Mouse (Mus musculus): Measurements from ENCODE around the gene Asb5. TPM values are rescaled to one million over a fixed set of nuclear protein-coding genes. Genes with fewer than 3 reads are reported as not detected.

The Asb5 gene
- polyA plus RNA-seq (2014; fragmentation: Nextera tagmentation; extraction: Ambion mirVana), result 5.5 and 6.8 TPM in 2 replicates

GRCm38 (mm10) chr8:54529382-54530296 is at the start of gene Asb5, which contains the start of gene Spcs3:
Asb5 (plus strand) TSS chr8:54529580.
Spcs3 (minus strand) TSS chr8:54529998.
- Histone ChIP-seq H3K4me3 (ENCODE audit: low read depth, low read length) (peak within 1 kb of the TSS; percentile 90), H3K9ac (ENCODE audit: low read depth, low read length) (peak within 1 kb of the TSS; percentile 88), H3K4me2 (peak within 1 kb of the TSS; percentile 74), H3K27me3 (ENCODE audit: control insufficient read depth, insufficient read depth, low read length) (no peaks in the 10 kb centered on the region), H3K4me1 (ENCODE audit: control insufficient read depth, insufficient read depth, low read length) (peaks cover 11% of the 10 kb centered on the region; the same call in 1 of the 2 replicates), H3K9me3 (replicated peaks; ENCODE audit: control insufficient read depth, low read length) (no peaks in the 10 kb centered on the region), H3K27ac (ENCODE audit: low read depth, low read length) (peak within 1 kb of the TSS; percentile 83), H3K36me3 (ENCODE audit: control insufficient read depth, insufficient read depth, low read length) (no peaks in the 10 kb centered on the region)
- peak; percentile 94 for ATAC-seq (replicated peaks; ENCODE audit: insufficient number of reproducible peaks, low FRiP score, low TSS enrichment)
- WGBS (ENCODE audit: insufficient replicate concordance), result under 1% methylated on average over 75 of the region's 89 CpGs

GRCm38 (mm10) chr8:54486555-54487273 is 42.7 kb upstream of the Asb5 start:
- peak overlapping the region; percentile 59 for H3K4me2 ChIP-seq
- no peaks in the 10 kb centered on the region for H3K9me3 ChIP-seq (replicated peaks; ENCODE audit: control insufficient read depth, low read length)
- no peaks in the 10 kb centered on the region for H3K36me3 ChIP-seq (ENCODE audit: control insufficient read depth, insufficient read depth, low read length)
- WGBS (ENCODE audit: insufficient replicate concordance), result 34% methylated on average over 19 of the region's 19 CpGs
- H3K4me1 ChIP-seq (ENCODE audit: control insufficient read depth, insufficient read depth, low read length), result no peaks in the 10 kb centered on the region
- 0 out of 2 replicates have a peak overlapping the region, but pooled peaks have one; percentile 29 for H3K27ac ChIP-seq (ENCODE audit: low read depth, low read length)
- ATAC-seq (replicated peaks; ENCODE audit: insufficient number of reproducible peaks, low FRiP score, low TSS enrichment), result no peak
- no peaks in the 10 kb centered on the region for H3K27me3 ChIP-seq (ENCODE audit: control insufficient read depth, insufficient read depth, low read length)
- H3K9ac ChIP-seq (ENCODE audit: low read depth, low read length), result peak overlapping the region; percentile 52
- H3K4me3 ChIP-seq (ENCODE audit: low read depth, low read length), result peak overlapping the region; percentile 29

- Histone ChIP-seq H3K36me3 (ENCODE audit: control insufficient read depth, insufficient read depth, low read length) (no peaks in the 10 kb centered on the region), H3K4me2 (no peak overlapping the region), H3K27me3 (ENCODE audit: control insufficient read depth, insufficient read depth, low read length) (no peaks in the 10 kb centered on the region), H3K9me3 (replicated peaks; ENCODE audit: control insufficient read depth, low read length) (no peaks in the 10 kb centered on the region), H3K9ac (ENCODE audit: low read depth, low read length) (no peak overlapping the region), H3K4me1 (ENCODE audit: control insufficient read depth, insufficient read depth, low read length) (no peaks in the 10 kb centered on the region), H3K4me3 (ENCODE audit: low read depth, low read length) (no peak overlapping the region), H3K27ac (ENCODE audit: low read depth, low read length) (no peak overlapping the region)
- 79% methylated on average over 4 of the region's 4 CpGs for WGBS (ENCODE audit: insufficient replicate concordance)
- ATAC-seq (replicated peaks; ENCODE audit: insufficient number of reproducible peaks, low FRiP score, low TSS enrichment), result no peak
Measured at GRCm38 (mm10) chr8:54488437-54488836, 40.9 kb upstream of the Asb5 start.

- no peak overlapping the region for H3K27ac ChIP-seq (ENCODE audit: low read depth, low read length)
- no peaks in the 10 kb centered on the region for H3K36me3 ChIP-seq (ENCODE audit: control insufficient read depth, insufficient read depth, low read length)
- ATAC-seq (replicated peaks; ENCODE audit: insufficient number of reproducible peaks, low FRiP score, low TSS enrichment), result no peak
- no peak overlapping the region for H3K9ac ChIP-seq (ENCODE audit: low read depth, low read length)
- peak overlapping the region; percentile 29; the same call in 1 of the 2 replicates for H3K4me2 ChIP-seq
- H3K9me3 ChIP-seq (replicated peaks; ENCODE audit: control insufficient read depth, low read length), result no peaks in the 10 kb centered on the region
- WGBS (ENCODE audit: insufficient replicate concordance), result 21% methylated on average over 6 of the region's 6 CpGs
- no peak overlapping the region for H3K4me3 ChIP-seq (ENCODE audit: low read depth, low read length)
- H3K27me3 ChIP-seq (ENCODE audit: control insufficient read depth, insufficient read depth, low read length), result no peaks in the 10 kb centered on the region
- no peaks in the 10 kb centered on the region for H3K4me1 ChIP-seq (ENCODE audit: control insufficient read depth, insufficient read depth, low read length)
Measured at GRCm38 (mm10) chr8:54491057-54491690, 38.2 kb upstream of the Asb5 start.

- WGBS (ENCODE audit: insufficient replicate concordance), result 61% methylated on average over 4 of the region's 4 CpGs
- Histone ChIP-seq H3K36me3 (ENCODE audit: control insufficient read depth, insufficient read depth, low read length) (no peaks in the 10 kb centered on the region), H3K9me3 (replicated peaks; ENCODE audit: control insufficient read depth, low read length) (no peaks in the 10 kb centered on the region), H3K4me3 (ENCODE audit: low read depth, low read length) (no peak overlapping the region), H3K4me1 (ENCODE audit: control insufficient read depth, insufficient read depth, low read length) (no peaks in the 10 kb centered on the region), H3K27ac (ENCODE audit: low read depth, low read length) (no peak overlapping the region), H3K27me3 (ENCODE audit: control insufficient read depth, insufficient read depth, low read length) (no peaks in the 10 kb centered on the region), H3K4me2 (no peak overlapping the region), H3K9ac (ENCODE audit: low read depth, low read length) (no peak overlapping the region)
- no peak for ATAC-seq (replicated peaks; ENCODE audit: insufficient number of reproducible peaks, low FRiP score, low TSS enrichment)
Measured at GRCm38 (mm10) chr8:54491934-54492333, 37.4 kb upstream of the Asb5 start.

- H3K9ac ChIP-seq (ENCODE audit: low read depth, low read length), result no peak overlapping the region
- ATAC-seq (replicated peaks; ENCODE audit: insufficient number of reproducible peaks, low FRiP score, low TSS enrichment), result no peak
- no peaks in the 10 kb centered on the region for H3K4me1 ChIP-seq (ENCODE audit: control insufficient read depth, insufficient read depth, low read length)
- WGBS (ENCODE audit: insufficient replicate concordance), result 11% methylated on average over 6 of the region's 6 CpGs
- no peak overlapping the region for H3K27ac ChIP-seq (ENCODE audit: low read depth, low read length)
- no peak overlapping the region for H3K4me2 ChIP-seq
- no peak overlapping the region for H3K4me3 ChIP-seq (ENCODE audit: low read depth, low read length)
- no peaks in the 10 kb centered on the region for H3K36me3 ChIP-seq (ENCODE audit: control insufficient read depth, insufficient read depth, low read length)
- H3K9me3 ChIP-seq (replicated peaks; ENCODE audit: control insufficient read depth, low read length), result no peaks in the 10 kb centered on the region
- H3K27me3 ChIP-seq (ENCODE audit: control insufficient read depth, insufficient read depth, low read length), result no peaks in the 10 kb centered on the region
Measured at GRCm38 (mm10) chr8:54493110-54493509, 36.3 kb upstream of the Asb5 start.

- Histone ChIP-seq H3K4me2 (no peak overlapping the region), H3K9me3 (replicated peaks; ENCODE audit: control insufficient read depth, low read length) (no peaks in the 10 kb centered on the region), H3K27me3 (ENCODE audit: control insufficient read depth, insufficient read depth, low read length) (no peaks in the 10 kb centered on the region), H3K4me3 (ENCODE audit: low read depth, low read length) (no peak overlapping the region), H3K36me3 (ENCODE audit: control insufficient read depth, insufficient read depth, low read length) (no peaks in the 10 kb centered on the region), H3K9ac (ENCODE audit: low read depth, low read length) (no peak overlapping the region), H3K27ac (ENCODE audit: low read depth, low read length) (no peak overlapping the region), H3K4me1 (ENCODE audit: control insufficient read depth, insufficient read depth, low read length) (no peaks in the 10 kb centered on the region)
- ATAC-seq (replicated peaks; ENCODE audit: insufficient number of reproducible peaks, low FRiP score, low TSS enrichment), result no peak
- whole genome bisulfite sequencing (ENCODE audit: insufficient replicate concordance), result 45% methylated on average over 3 of the region's 3 CpGs
Measured at GRCm38 (mm10) chr8:54493915-54494314, 35.5 kb upstream of the Asb5 start.

GRCm38 (mm10) chr8:54503104-54503503 is 26.3 kb upstream of the Asb5 start:
- Histone ChIP-seq H3K27me3 (ENCODE audit: control insufficient read depth, insufficient read depth, low read length) (no peaks in the 10 kb centered on the region), H3K4me2 (no peak overlapping the region), H3K27ac (ENCODE audit: low read depth, low read length) (no peak overlapping the region), H3K9ac (ENCODE audit: low read depth, low read length) (no peak overlapping the region), H3K36me3 (ENCODE audit: control insufficient read depth, insufficient read depth, low read length) (no peaks in the 10 kb centered on the region), H3K9me3 (replicated peaks; ENCODE audit: control insufficient read depth, low read length) (no peaks in the 10 kb centered on the region), H3K4me3 (ENCODE audit: low read depth, low read length) (no peak overlapping the region), H3K4me1 (ENCODE audit: control insufficient read depth, insufficient read depth, low read length) (no peaks in the 10 kb centered on the region)
- ATAC-seq (replicated peaks; ENCODE audit: insufficient number of reproducible peaks, low FRiP score, low TSS enrichment), result no peak
- WGBS (ENCODE audit: insufficient replicate concordance), result 74% methylated on average over 7 of the region's 7 CpGs
